Mouse (Mus musculus) olfactory bulb, adult 2 months (tissue): ENCODE results near the gene Tpk1. TPM values are rescaled to one million over a fixed set of nuclear protein-coding genes. Genes with fewer than 3 reads are reported as not detected.

Experiments
- H3K27ac ChIP-seq: fragments of 200-500 bp; 2 replicates; pipeline ENCODE4 v1.5.1; 2012; ENCODE audit warnings: low read depth, low read length; ENCODE audit not compliant: insufficient read depth
- H3K4me1 ChIP-seq: fragments of 200-500 bp; 2 replicates; pipeline ENCODE4 v1.6.1; 2012; ENCODE audit warnings: low read length; ENCODE audit not compliant: control insufficient read depth, insufficient read depth
- H3K4me3 ChIP-seq: fragments of 200-500 bp; 2 replicates; pipeline ENCODE4 v1.5.1; 2012; ENCODE audit warnings: mild to moderate bottlenecking, low read depth, low read length, moderate library complexity; ENCODE audit not compliant: insufficient read depth
- CTCF ChIP-seq: fragments of 200-500 bp; IDR thresholded peaks from 2 replicates; pipeline ENCODE4 v1.5.1; 2012; ENCODE audit warnings: low read depth, mild to moderate bottlenecking, low read length, moderate library complexity; ENCODE audit not compliant: insufficient read depth
- POLR2A ChIP-seq: fragments of 200-500 bp; IDR thresholded peaks from 2 replicates; pipeline ENCODE4 v1.6.1; 2012; ENCODE audit warnings: mild to moderate bottlenecking, low read depth, low read length, moderate library complexity; ENCODE audit not compliant: insufficient read depth
- WGBS: fragments of 180-500 bp; shearing (Covaris S2); methylation state at CpG from one replicate; pipeline ENCODE4 v1.1.7; 2018; 5-methylcytosine and 5-hydroxymethylcytosine counted together
- polyA plus RNA-seq: library from polyadenylated mRNA; stranded (reverse); fragments of >200 nt; gene quantifications from 2 replicates; pipeline ENCODE4 v1.2.4, GENCODE M21; 2012; ENCODE audit warnings: low replicate concordance; ENCODE audit not compliant: missing spikeins, insufficient read depth, insufficient read length

The Tpk1 gene
- polyA plus RNA-seq, 1 experiment = not detected

DNA sequence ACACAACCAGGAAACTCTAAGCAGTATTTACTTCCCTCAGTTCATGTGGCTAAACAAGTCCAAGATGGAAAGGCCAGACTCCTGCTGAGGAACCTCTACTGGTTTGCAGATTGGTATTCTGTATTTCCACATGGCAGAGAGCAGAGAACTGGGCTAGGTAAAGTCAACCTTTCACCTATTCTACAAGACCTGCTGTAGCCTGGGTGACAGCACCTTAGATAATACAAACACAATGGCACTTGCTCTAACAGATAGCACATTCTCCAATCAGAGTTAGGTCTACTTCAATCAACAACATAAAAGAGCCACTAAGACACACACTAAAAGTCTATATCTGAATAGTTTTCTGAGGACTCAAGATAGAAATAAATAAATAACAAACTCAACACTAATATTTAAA lies 190.2 kb downstream of the Tpk1 start:
- TF ChIP-seq CTCF = no peak
- TF ChIP-seq POLR2A = no peak
- Histone ChIP-seq H3K27ac (no peak overlapping the region), H3K4me3 (no peak overlapping the region), H3K4me1 (no peaks in the 10 kb centered on the region)

DNA sequence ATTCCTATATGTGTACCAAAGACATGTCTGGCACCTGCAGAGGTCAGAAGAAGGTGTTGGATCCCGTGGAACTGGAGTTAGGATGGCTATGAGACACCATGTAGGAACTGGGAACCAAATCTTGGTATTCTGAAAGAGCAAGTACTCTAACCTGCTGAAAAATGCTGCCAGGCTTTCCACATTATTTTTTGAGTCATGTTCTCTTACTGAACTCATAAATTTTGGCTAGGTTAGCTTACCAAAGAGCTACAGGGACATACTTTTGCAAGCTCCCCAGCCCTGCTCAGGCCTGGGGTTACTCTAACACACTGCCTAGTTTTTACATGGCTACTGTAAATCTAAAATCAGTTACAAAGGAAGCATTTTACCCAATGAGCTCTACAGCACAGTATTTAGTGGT lies 194.5 kb downstream of the Tpk1 start:
- Histone ChIP-seq H3K27ac (no peak overlapping the region), H3K4me1 (no peaks in the 10 kb centered on the region), H3K4me3 (no peak overlapping the region)
- 88% methylated on average over 1 of the region's 1 CpGs for WGBS
- no peak for TF ChIP-seq CTCF
- no peak for TF ChIP-seq POLR2A

DNA sequence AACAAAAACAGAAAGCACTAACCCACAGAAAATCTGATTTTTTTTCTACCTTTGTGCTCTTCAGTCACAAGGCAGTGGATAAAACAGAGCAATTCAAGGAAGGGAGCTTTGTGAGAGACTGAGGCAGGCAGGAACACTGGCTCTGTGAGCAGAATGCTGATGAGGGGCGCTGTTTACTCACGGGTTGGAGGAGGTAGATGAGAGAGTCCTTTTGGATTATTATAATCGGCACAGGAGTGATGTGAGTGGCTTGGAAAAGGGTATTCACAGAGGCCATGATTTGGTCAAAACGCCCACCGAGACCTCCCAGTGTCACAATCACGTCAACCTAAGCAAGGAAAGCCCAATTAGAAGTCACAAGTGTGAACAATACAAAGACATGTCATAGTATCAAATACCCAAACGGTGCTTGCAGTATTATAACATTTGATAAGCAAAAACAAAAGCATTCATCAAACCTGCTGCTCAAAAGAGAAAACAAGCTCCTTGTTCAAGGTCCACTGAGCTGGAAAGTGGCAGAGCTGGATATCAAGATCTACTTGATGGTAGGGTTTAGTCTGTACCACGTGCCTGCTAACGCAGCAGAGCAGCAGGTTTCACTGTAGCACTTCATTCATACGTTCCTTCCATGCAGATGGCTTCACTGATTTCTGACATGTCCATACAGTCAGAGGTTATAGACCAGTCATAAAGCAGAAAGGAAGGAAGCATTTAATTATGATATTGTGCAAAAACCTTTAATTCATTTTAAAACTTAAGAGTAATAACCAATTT lies 197.1 kb downstream of the Tpk1 start:
- no peak overlapping the region for H3K4me3 ChIP-seq
- H3K27ac ChIP-seq = no peak overlapping the region
- WGBS = 42% methylated on average over 10 of the region's 10 CpGs
- TF ChIP-seq POLR2A = no peak
- TF ChIP-seq CTCF = no peak
- no peaks in the 10 kb centered on the region for H3K4me1 ChIP-seq

DNA sequence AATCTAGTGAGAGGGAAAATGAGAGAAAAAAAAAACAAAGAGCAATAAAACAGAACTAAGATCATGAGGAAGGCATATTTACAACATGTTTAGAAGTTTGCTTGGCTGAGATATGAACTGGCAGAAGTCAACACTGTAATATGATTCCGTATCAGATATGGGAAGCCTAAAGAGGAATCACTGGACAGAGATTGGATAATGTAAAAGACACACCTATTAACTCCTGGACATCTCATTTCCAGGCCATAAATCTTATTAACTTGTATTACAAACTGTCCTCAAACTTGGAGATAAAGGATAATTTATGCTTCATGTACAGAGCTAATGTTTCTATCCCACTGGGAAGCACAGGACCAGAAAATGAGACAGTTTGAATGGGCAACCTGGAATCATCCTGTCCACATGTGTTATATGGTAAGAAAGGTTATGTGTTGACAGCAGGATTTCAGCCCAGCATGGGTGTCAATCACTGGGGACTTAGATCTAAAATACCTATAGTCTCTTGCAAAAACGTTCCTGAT lies 203.2 kb downstream of the Tpk1 start:
- 75% methylated on average over 2 of the region's 2 CpGs for WGBS
- Histone ChIP-seq H3K4me1 (no peaks in the 10 kb centered on the region), H3K4me3 (no peak overlapping the region), H3K27ac (no peak overlapping the region)
- TF ChIP-seq CTCF = no peak
- no peak for TF ChIP-seq POLR2A

DNA sequence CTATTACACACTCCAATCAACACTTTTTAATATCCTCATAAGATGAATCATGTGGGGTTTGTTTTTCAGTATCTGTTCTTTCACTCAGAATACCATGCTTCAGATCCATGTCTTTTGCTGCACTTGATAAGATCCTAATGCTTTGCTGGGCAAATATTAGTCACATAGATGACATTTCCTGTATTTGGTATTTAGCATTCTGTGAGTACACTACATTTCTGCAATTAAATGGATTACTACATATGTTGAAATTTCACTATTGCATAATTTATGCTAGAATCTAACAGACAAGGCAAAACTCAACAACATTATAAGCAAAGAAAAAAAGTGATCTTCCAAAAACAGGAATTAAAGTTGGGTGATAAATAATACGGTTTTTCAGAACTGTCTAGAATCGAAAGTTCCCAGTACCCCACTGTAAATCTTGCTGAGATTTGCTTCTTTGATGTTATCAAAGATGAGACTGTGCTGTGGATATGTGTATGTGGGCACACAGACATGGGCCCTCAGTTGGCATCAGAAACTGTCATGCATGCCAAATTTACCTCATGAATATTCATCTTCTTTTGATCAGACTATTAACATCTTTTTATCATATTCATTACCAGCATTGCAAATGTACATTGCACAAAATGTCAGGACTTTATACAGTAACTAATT lies 203.8 kb downstream of the Tpk1 start:
- whole genome bisulfite sequencing = 66% methylated on average over 2 of the region's 2 CpGs
- H3K4me1 ChIP-seq = no peaks in the 10 kb centered on the region

DNA sequence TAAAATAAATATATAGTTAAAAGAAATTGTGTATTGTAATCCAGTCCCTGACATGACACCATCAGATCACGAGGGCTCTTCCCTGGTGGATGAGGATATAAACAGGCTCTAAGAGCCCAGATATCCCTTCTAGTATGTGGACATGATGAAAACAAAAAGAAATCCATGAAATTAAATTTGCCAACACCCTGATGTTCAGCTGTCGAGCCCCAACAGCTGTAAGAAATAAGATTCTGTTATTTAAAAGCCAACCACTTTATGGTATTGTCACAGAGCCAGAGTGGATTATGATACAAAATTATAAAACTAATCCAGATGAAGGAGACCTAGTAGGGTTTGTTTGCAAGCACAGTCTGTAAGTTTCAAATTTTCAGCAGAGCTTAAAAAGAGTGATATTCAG lies 207.0 kb downstream of the Tpk1 start:
- Histone ChIP-seq H3K27ac (no peak overlapping the region), H3K4me3 (no peak overlapping the region), H3K4me1 (no peaks in the 10 kb centered on the region)
- WGBS = 88% methylated on average over 2 of the region's 2 CpGs
- no peak for TF ChIP-seq POLR2A
- no peak for TF ChIP-seq CTCF

More for the DNA sequence above, 203.8 kb downstream of the Tpk1 start:
- TF ChIP-seq CTCF (no peak), POLR2A (no peak)
- Histone ChIP-seq H3K27ac (no peak overlapping the region), H3K4me3 (no peak overlapping the region)

DNA sequence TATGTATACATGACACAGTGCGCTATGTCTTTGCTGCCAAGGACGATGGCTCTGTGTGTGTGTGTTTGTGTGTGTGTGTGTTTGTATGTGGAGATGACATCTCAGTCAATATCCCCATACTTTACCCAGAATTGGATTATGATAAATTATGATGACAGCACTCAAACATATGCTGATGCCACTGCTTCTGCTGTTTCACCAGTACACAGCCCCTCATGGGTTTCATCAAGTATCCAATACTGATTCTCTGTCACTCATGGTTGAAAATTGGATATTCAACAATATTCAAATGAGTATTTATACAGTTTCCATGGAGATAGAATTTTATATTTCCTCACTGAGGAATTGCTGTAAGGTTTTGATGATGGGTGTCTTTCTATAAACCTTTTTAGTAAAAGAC lies 208.1 kb downstream of the Tpk1 start:
- H3K4me1 ChIP-seq = no peaks in the 10 kb centered on the region
- no peak overlapping the region for H3K27ac ChIP-seq
- TF ChIP-seq POLR2A (no peak), CTCF (no peak)
- H3K4me3 ChIP-seq = no peak overlapping the region
- WGBS = 74% methylated on average over 2 of the region's 2 CpGs

DNA sequence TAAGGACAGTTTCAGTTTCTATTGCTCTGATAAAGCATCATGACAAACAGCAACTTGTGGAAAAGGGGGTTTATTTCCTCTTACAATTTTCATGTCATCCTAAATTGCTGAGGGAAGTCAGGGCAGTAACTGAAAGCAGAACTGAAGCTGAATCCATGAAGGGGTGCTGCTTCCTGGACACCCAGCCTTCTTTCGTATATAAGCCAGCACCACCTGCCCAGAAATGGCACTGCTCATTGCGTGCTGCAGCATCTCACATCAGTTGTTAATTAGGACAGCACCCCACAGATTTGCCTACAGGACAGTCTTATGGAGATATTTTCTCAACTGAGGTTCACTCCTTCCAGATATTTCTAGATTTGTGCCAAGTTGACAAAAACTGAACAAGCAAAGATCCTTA lies 216.6 kb downstream of the Tpk1 start:
- no peak for TF ChIP-seq CTCF
- TF ChIP-seq POLR2A = no peak
- H3K27ac ChIP-seq = no peak overlapping the region
- WGBS = 58% methylated on average over 2 of the region's 2 CpGs
- H3K4me3 ChIP-seq = no peak overlapping the region
- no peaks in the 10 kb centered on the region for H3K4me1 ChIP-seq

DNA sequence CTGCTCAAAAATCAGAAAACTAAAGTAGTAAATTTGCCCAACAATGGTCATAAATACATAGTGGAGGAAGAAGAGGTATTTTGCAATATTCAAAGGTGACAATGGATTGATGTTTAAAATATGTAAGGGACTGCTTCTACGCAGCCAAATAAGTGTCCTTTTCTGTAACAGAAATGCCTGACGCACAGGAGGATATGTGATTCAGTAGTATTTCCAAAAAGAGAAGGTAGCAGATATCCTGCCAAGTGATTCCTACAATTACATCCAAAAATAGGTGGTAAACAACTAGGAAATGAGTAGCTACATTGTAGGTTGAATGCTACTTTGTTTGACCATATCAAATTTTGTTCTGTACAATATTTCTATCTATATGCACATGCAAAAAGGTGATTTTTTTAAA lies 220.2 kb downstream of the Tpk1 start:
- TF ChIP-seq CTCF (no peak), POLR2A (no peak)
- no peak overlapping the region for H3K4me3 ChIP-seq
- no peaks in the 10 kb centered on the region for H3K4me1 ChIP-seq
- H3K27ac ChIP-seq = no peak overlapping the region
- WGBS = 85% methylated on average over 2 of the region's 2 CpGs
